Mouse (Mus musculus) ovary, postnatal 36 days (tissue): ENCODE measurements around the gene Chrna10.

Source experiments
- DNase-seq: peaks from one replicate; pipeline ENCODE4 v3.0.0; 2022; ENCODE audit warnings: low spot score, mixed read lengths

The Chrna10 gene

DNA sequence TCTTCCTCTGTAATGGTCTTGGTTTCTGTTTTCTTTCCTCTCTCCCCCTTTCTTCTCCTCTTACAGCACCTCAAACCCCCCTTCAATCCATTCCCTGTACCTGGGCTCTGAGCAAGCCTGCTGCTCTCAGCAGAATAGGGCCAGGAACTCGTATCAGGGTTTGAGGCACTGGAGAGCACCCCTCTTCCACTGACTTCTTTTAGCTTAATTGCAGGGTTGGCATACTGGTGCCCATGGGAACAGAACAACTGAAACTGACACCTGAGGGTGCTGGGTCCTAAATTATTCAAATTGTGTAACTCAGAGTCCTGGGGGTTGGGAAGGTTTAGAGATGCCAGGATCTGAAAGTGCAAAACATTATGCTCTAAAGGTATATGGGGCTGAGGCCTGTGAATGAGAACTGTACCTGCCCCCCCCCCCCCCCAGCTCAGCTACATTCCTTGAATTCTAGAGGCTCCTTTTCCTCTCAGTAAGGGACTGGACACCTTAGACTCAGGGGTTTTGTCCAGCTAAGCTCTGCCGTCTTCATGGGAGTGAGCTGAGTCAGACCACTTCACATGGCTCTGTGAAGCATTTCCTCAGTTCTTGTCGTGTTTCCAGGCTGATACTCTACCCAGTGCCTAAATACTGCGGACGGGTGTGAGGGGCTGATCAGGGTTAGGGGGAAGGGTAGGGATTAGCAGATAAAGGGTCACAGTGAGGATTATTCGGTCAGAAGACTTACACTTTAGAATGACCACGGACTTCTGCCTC, at the start of gene Chrna10:
Chrna10 (minus strand) TSS at position 250 of the 753 bp plus-strand sequence.
- no peak for DNase-seq

DNA sequence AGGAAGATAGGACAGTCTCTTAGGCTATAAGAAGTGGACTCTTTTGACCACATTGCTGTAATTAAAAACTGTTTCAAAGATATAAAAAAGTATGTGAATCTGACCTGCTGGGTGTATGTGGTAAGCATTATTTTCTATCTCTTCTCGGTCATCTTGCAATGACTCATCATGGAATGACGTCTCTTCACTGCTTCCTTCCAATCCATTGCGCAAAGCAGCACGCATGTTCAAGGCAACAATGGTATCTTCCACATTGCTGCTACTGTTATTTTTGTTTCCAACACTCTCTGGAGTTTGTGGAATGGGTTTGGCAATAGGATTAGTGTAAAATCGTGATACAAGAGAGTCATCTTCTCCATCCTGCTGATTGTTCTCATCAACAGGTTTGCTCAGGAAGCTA, 37.1 kb upstream of the Chrna10 start:
- no peak for DNase-seq

DNA sequence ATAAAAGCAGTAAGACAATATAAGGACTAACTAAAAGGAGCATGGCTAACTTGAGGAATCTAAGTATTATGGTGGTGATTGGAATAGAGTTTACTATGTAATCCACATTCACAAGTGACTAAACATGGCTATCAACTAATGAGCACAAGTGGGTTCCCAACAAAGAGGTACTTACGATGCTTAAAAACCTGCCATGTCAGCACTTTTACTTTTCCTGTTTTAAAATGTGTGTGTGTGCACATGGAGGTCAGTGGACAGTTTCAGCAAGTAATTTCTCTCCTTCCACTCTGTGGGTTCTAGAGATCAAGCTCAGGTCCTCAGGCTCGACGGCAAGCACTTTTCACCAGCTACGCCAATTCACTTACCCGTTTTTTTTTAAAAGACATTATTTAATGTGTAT, 21.3 kb upstream of the Chrna10 start:
- DNase-seq: no peak

DNA sequence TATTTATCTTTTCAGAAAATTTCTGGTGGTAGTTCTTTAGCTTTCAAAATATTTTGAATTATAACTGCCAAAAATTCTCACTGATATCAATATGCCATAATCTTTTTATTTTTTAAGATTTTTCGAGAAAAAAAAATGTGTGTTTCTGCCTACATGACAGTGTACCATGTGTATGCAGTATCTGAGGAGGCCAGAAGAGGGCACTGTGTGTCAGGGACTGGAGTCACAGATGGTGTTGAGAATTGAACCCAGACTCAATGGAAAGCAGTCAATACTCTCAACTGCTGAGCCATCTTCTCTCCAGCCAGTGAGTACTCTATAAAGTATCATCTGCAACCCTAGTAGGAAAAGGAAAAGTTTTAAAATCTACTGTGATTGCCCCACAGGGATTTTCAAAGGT, 20.8 kb upstream of the Chrna10 start:
- no peak for DNase-seq

DNA sequence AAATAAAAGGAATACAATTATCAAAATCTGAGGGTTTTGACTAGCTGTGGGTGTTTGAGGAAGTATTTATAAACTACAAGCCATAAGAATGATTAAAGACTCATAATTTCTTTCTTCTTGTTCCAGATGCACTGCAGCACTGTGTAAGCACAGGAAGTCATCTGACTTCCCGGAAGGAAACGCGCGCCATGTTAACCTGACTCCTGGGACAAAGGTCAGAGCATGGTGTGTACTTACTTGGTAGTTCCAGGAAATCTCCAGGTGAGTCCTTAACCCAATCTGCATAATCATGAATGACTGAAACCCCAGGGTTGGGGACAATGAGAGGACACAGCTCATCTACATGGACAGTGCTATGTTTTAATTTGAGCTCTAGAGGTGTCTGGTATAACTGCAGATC, 15.8 kb upstream of the Chrna10 start:
- DNase-seq: no peak

DNA sequence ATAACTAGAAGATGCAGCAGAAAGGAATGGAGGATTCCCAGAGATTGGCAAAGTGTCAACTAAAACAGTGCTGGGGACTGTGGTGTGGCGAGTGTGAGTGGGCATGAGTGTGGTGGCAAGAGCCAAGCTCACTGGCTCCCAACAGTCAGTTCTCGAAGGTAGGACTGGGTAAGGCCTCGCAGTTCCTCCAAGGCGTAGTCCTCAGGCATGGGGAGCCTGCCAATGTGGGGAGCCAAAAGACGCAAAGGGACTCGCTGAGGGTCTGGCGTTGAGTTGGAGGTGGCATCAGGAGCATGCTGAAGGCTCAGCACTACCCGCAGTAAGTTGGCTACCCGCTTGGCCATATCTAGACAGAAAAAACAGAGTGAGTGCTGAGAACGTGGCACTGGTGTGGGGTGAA, 3.7 kb upstream of the Chrna10 start:
- no peak for DNase-seq

DNA sequence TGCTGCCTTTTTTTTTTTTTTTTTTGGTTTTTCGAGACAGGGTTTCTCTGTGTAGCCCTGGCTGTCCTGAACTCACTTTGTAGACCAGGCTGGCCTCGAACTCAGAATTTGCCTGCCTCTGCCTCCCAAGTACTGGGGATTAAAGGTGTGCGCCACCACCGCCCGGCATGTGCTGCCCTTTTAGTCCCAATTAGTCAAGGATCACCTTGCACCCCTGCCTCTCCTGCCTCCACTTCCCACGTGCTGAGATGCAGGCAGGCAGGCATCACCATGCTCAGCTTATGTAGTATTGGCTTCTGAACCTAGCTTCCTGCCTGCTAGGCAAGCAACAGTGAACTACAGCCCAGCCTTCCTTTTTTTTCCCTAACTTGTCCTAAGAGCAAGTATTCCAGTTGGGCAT, 754 bp upstream of the Chrna10 start:
- DNase-seq: no peak

DNA sequence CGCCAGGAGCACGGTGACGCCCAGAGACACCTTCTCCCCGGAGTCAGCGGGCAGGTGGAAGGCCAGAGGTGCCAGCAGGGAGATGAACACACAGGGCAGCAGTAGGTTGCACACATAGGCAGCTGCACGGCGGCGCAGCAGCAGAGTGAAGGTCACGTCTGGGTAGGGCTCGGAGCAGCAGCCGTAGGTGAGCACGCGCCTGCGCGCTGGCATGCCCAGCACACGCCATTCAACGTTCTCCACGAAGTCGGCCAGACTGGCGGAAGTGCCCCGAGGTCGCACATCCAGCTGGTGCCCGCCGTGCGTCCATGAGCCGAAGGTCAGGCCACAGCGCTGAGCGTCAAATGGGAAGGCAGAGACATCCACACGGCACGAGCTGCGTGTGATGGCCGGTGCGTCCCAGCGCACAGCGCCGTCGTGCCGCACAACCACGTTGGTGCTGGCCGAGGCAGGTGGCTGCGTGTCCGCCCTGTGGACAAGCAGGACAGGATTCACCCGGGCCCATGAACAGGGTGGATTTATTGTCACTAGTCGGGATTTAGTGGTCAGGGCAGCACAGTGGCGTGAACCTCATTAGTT, 3.4 kb downstream of the Chrna10 start:
- DNase-seq: no peak

DNA sequence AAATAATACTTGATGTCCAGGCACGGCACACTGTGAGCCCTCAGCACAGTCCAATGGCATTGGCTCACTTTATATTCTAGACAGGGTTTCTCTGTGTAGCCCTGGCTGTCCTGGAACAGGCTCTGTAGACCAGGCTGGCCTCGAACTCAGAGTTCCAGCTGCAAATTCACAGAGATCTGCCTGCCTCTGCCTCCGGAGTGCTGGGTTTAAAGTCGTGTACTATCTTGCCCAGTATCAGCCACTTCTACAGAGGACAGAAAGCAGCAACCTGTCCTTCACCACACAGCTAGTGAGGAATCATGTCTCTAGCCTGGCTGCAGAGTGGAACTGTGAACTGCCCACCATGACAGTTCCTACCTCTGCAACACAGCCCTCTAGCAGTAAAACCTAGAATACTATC, 6.9 kb downstream of the Chrna10 start:
- no peak for DNase-seq

DNA sequence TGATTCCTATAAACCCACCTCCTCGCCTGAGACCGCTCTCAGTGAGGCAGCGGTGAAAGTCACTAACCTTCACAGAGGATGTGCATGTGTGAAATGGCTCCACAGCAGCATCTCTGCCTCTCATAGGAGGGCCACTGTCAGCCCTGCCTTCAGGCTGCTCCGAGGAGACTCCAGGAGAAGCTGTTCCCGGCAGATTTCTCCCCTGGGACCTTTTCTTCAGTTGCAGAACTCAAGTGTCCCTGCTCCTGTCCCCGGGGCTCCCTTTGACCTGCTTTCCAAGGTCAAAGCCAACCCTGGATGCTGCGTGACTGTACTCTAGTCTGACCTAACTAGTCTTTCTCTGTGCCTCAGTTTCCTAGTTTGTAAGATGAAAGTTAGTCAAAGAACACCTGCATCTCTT, 7.5 kb downstream of the Chrna10 start, which contains the start of gene Art5:
Art5 (minus strand) TSS at position 319 of the 400 bp plus-strand sequence.
- no peak for DNase-seq

DNA sequence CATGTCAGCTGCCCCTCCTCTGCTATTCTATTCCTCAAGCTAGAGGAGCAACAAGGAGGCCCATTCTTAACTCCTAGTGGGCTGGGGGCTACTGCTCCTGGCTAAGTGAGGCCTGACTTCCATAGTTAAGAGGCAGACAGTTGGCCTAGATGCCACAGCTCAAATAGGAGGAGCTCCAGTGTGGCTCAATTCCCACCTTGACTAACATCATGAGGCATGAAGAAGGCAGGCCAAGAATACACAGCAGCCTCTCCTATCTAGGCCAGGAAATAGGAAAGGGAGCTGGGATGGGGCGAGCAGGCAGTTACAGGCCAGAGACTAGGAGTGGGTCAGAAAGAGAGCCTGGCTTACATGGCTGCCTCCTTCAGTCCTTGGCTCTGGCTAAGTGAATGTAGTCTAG, 8.4 kb downstream of the Chrna10 start:
- DNase-seq: no peak

DNA sequence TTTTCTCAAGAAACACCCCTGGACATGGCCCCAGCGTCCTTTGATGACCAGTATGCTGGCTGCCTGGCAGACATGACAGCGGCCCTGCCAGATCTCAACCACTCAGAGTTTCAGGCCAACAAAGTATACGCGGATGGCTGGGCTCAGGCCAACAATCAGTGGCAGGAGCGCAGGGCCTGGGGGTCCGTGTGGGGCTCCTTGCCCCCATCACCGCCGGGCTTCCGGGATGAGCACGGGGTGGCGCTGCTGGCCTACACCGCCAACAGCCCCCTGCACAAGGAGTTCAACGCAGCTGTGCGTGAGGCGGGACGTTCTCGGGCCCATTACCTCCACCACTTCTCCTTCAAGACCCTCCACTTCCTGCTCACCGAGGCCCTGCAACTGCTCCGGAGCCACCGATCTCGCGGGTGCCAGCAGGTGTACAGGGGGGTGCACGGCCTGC, 9.9 kb downstream of the Chrna10 start:
- peak; percentile 27 for DNase-seq

DNA sequence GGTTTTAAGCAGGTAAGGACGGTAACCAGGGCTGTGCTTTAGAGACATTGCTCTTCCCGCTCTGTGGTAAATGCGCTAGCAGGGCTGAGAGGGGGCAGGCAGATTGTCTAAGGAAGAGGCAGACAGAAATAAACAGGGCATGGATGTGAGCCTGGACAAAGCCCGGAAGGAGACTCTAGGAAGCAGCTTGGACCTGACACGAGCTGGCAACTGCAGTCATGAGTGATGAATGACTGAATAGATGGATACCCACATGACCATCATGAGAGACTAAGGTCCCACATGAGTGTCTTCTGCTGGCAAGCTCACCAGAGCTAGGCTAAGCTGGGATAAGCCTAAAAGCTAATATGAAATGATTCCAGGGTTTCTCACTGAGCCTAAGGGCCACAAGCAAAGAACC, 12.5 kb downstream of the Chrna10 start:
- DNase-seq: no peak

DNA sequence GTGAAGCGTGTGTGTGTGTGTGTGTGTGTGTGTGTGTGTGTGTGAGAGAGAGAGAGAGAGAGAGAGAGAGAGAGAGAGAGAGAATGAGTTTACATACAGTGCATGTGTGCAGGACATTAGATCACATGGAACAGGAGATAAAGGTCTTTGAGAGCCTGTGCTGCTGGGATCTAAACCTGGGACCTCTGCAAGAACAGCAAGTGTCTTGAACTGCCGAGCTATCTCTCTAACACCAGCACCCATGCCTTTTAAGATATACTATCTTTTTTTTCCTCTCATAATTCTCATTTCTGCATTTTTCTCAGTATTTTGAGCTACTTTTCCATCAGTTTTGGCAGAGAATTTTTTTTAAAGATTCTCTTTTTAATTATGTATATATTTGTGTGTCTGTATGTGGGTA, 13.1 kb downstream of the Chrna10 start:
- DNase-seq: no peak

DNA sequence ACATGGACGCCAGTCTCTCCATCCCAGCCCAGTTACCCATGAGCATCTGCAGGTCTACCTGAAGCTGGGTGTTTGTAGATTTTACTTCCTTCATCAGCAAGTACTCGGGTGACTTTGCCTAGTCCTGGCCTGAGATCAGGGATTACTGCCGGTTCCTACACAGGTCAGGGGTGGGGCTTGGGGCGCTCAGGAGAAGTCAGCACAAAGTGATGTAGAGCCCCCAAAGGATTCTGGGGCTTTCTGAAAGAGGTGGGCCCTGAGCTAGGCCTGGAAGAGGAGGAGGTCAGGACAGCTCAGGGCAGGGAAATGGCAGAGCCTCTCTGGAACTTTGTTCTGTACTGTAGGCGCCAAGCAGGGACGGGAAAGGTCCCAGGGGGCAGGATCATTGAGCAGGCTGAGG, 13.9 kb downstream of the Chrna10 start:
- no peak for DNase-seq

DNA sequence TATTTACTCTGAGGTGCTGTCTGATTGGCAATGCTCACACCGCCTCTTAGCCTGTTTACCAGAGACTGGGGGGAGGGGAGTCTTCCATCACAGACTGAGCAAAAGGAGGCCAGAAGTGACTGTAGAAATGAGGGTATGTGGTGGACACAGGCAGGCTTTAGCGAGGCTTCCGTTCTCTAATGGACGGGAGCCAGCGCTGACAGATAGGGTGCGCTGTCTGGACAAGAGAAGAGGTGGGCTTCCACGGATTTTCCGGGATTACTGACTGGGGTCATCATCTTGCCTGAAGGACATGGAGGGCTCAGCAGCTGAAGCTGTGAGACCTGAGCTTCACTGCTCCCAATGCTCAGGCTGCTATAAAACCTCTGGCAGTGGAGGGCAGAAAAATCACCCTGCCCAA, 14.4 kb downstream of the Chrna10 start:
- DNase-seq: no peak

DNA sequence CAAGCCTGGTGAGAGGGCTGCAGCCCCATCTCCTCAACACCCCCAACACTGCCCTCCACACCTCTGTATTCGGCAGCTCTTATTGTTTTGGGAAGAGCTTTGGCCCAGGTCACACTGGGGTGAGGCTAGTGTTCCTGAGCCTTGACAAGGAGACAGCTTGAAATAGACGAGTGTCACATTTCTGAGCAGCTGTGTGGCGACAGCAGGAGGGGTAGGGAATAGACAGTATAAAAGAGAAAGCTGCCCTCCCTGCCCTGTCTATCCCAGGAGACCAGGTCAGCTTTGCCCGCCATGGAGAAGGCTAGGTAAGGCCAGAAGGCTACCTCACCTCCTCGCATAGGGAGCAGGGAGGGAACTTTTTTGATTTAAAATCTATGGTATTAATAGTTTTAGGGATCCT, 15.1 kb downstream of the Chrna10 start, which contains the start of gene Art1:
Art1 (plus strand) TSS at position 257 of the 400 bp plus-strand sequence.
- no peak for DNase-seq

DNA sequence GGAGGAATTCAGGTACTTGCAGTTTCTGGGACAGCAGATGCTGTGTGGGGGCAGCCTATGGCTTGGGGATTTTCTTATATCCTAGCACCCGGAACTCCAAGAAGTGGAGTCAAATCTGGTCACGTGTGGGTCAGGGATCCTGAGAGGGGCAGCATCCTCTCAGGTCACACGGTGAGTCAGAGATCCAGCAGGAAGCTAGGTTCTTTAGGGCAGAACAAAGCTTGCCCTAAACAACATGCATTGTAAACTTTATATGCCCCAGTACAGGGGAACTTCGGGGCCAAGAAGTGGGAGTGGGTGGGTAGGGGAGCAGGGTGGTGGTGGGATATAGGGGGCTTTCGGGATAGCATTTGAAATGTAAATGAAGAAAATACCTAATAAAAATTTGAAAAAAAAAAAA, 15.8 kb downstream of the Chrna10 start:
- no peak for DNase-seq

DNA sequence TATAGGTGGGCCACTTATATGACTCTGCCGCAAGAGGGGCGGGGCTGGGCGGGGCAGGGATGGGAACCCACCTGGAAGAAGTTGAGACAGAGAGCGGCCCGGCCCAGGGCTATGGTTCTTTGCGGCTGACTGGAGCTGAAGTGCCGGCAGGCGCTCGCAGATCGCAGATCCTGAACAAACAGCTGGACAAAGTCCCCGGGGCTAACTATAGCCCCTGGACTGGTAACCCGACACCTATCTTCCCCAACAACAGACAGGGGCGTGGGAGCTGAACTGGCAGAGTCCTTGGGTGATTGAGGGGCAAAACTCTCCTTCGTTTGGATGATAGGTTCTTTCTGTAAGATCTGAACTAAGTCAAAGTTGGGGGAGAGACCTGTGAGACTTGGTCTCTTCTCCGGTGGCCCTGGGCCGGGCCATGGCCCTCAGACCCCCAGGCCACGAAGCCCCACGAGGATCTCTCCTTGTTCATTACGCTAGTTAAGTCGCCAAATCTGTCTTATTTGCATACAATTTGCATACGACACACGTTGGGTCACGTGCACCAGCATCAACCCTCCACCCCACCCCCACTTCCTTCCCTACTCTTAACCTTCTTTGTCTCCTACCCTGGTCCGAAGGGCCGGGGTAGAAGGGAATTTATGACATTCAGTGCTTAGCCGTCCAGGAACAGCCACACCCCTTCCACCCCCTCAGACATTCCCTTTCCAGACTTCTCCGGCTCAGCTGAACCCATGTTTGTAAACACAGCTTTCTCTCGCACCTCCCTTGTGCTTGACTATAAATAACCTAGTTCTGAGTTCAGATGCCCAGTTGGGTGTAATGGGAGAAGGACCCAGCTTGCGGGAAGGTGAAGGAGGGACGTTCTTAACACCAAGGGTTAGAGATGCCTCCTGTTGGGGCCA, 16.6 kb downstream of the Chrna10 start:
- DNase-seq: no peak

DNA sequence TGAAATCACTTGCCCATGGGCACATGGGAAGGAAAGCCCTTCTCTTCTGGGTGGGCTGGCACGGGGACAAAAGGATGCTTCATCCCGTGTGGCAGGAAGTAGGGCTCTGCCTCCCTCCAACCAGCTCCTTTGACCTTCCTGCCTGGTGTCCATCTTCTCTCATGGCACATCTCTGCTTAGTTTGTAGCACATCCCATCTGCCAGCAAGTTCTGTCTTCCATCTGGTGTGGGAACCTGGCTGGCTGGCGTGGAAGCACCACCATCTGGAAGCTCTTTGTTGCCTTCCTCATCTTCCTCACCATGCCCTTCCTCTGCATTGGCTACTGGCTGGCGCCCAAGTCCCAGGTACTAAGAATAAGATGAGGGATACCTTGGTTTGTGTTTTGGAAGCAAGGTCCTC, 29.3 kb downstream of the Chrna10 start:
- DNase-seq: no peak

DNA sequence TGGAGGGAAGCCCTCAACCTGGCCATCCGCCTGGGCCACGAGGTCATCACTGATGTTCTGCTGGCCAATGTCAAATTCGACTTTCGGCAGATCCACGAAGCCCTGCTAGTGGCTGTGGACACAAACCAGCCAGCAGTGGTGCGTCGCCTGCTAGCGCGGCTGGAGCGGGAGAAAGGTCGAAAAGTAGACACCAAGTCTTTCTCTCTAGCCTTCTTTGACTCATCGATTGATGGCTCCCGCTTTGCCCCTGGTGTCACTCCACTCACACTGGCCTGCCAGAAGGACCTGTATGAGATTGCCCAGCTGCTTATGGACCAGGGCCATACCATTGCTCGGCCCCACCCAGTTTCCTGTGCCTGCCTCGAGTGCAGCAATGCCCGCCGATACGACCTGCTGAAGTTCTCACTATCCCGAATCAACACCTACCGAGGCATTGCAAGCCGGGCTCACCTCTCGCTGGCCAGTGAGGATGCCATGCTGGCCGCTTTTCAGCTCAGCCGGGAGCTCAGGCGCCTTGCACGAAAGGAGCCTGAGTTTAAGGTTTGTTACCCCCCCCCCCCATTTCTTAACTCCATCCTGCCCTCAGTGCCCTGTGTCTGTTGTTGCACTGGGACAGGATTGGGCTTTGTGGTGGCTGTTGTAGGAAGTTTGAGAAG, 32.5 kb downstream of the Chrna10 start:
- no peak for DNase-seq

DNA sequence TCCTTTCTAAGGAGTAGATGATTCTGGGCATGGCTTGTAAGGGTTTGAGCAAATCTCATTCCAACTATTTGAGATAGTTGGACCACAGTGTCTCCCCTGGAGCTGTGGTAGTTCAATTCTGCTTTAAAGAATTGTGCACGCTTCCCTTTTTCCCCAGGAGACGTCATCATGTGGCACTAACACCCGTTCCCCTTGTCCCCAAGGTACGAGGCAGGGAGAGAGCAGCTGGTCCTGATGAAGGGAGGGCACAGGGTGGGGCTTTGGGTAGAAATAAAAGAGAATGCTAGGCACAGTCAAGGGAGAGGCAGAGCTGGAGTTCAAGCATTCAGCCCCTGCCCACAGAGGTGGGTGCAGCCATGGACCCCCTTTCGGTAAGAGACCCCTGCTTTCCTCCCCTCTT, 33.8 kb downstream of the Chrna10 start, which contains the start of gene Trpc2:
Trpc2 (plus strand) TSS at position 301 of the 400 bp plus-strand sequence.
- DNase-seq: no peak
